17 mouse cellular contexts compared by ENCODE assay signal in genomic region chr17:44609897-44610641, GRCm38 (mm10).
"Had no signal": no experiment of that assay in that cellular context is flagged by ENCODE, and none has a peak within 500 bp of the region (broad histone marks: within the 10 kb centered on the region; RNA-seq: fewer than 3 reads in every experiment).

No protein-coding gene starts in this region.

- H3K36me3 ChIP-seq: liver, embryonic 13.5 days; midbrain, embryonic 12.5 days; midbrain, embryonic 15.5 days; neural tube, embryonic 13.5 days; stomach, embryonic 15.5 days had no signal

- H3K9me3 ChIP-seq: liver, embryonic 13.5 days; megakaryocyte, embryonic 14.5 days; midbrain, embryonic 12.5 days; midbrain, embryonic 15.5 days; neural tube, embryonic 13.5 days; stomach, embryonic 15.5 days had no signal

- ATAC-seq: intestine, postnatal 0 days; midbrain, embryonic 15.5 days had no signal

- H3K4me3 ChIP-seq: liver, embryonic 13.5 days; megakaryocyte, embryonic 14.5 days; midbrain, embryonic 12.5 days; midbrain, embryonic 15.5 days; neural tube, embryonic 13.5 days; stomach, embryonic 15.5 days had no signal

- H3K27me3 ChIP-seq: liver, embryonic 13.5 days; megakaryocyte, embryonic 14.5 days; midbrain, embryonic 12.5 days; midbrain, embryonic 15.5 days; neural tube, embryonic 13.5 days; stomach, embryonic 15.5 days had no signal

- H3K9ac ChIP-seq: liver, embryonic 13.5 days; midbrain, embryonic 12.5 days; midbrain, embryonic 15.5 days; neural tube, embryonic 13.5 days; stomach, embryonic 15.5 days had no signal

- H3K4me2 ChIP-seq: liver, embryonic 13.5 days; midbrain, embryonic 12.5 days; midbrain, embryonic 15.5 days; neural tube, embryonic 13.5 days; stomach, embryonic 15.5 days had no signal

- H3K27ac ChIP-seq: liver, embryonic 13.5 days; macrophage; midbrain, embryonic 12.5 days; midbrain, embryonic 15.5 days; neural tube, embryonic 13.5 days; stomach, embryonic 15.5 days had no signal

- H3K4me1 ChIP-seq: midbrain, embryonic 15.5 days had no signal

- DNase-seq: kidney, adult 8-10 months; kidney, postnatal 14 days; kidney, postnatal 4 days; liver, embryonic 13.5 days; lung, adult 2 months; retina, postnatal 1 day; right cerebral cortex, postnatal 25 days; spleen, adult 18-20 months; thymus, adult 18-20 months; thymus, postnatal 36 days had no signal
